Mouse (Mus musculus): Measurements from ENCODE around the gene Icam2. TPM values are rescaled to one million over a fixed set of nuclear protein-coding genes. Genes with fewer than 3 reads are reported as not detected.

Icam2 gene
- total and polyA plus RNA-seq, 3 experiments: 15.3 to 40.1 (median 26.7) TPM

DNA sequence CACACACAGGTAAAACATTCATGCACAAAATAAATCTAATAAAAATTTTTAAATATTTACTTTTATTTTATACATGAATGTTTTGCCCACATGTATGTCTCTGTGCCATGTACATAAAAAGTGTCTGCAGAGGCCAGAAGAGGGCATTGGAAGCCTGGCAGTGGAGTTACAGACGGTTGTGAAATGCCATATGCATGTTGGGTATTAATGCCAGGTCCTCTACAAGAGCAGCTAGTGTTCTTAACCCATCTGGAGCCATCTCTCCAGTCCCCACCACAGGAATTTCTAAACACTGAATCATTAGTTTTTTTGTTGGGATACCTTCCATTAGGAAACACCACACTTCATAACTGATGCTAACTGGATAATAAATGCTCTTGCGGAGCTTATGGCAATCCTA lies 49.7 kb upstream of the Icam2 start:
- in situ Hi-C loops (cut with MboI; ENCODE audit: low pct_ligation_motif_present, low pct_unique_long_range_greater_than_20kb, low sequenced_read_pairs): no loop called here
- Histone ChIP-seq H3K79me2 (replicated peaks; ENCODE audit: control insufficient read depth, extremely low read depth, insufficient read depth, poor library complexity, severe bottlenecking) (peaks cover 44% of the 10 kb centered on the region), H3K4me1 (ENCODE audit: control insufficient read depth in 1 of 2, insufficient read depth in 2 of 2) (peaks cover 6 to 7% of the 10 kb centered on the region in 2 experiments; a peak in 3 of 4 replicates), H3K27me3 (replicated peaks) (no peaks in the 10 kb centered on the region), H3K9me3 (replicated peaks; ENCODE audit: low read length) (no peaks in the 10 kb centered on the region), H3K4me2 (ENCODE audit: insufficient read depth, low read depth, poor library complexity, severe bottlenecking) (no peak overlapping the region), H3K4me3 (replicated peaks in 1 of 3; ENCODE audit: low read depth in 2 of 3, low read length in 2 of 3, poor library complexity in 1 of 3) (no peak overlapping the region), H3K9ac (ENCODE audit: insufficient read depth, low read depth) (no peak overlapping the region), H3K27ac (ENCODE audit: insufficient read depth, low read depth) (no peak overlapping the region), H3K36me3 (replicated peaks in 1 of 2; ENCODE audit: control insufficient read depth in 1 of 2, insufficient read depth in 1 of 2, low read length in 1 of 2) (peaks cover 40 to 42% of the 10 kb centered on the region in 2 experiments)
- TF ChIP-seq MYC (IDR thresholded peaks at IDR 0.05; ENCODE audit: low read depth, low read length) (no peak), ETS1 (conservative IDR thresholded peaks at IDR 0.05; ENCODE audit: low read depth, low read length) (no peak), EP300 (IDR thresholded peaks at IDR 0.05; ENCODE audit: low read length) (no peak), MAFK (IDR thresholded peaks at IDR 0.05; ENCODE audit: insufficient replicate concordance, low read length) (no peak), GABPA (IDR thresholded peaks at IDR 0.05; ENCODE audit: insufficient replicate concordance, low read depth, low read length) (no peak), CTCF (conservative IDR thresholded peaks at IDR 0.05 in 1 of 2, IDR thresholded peaks at IDR 0.05 in 1 of 2; ENCODE audit: low read depth in 2 of 2, low read length in 2 of 2) (peak in 1 of 2 experiments; percentile 29; a peak in 1 of 4 replicates), RAD21 (IDR thresholded peaks at IDR 0.05; ENCODE audit: low read depth, low read length) (peak; percentile 31)
- dilution Hi-C loops (cut with MboI; ENCODE audit: extremely low pct_ligation_motif_present, extremely low pct_unique_long_range_greater_than_20kb, low sequenced_read_pairs): no loop called here
- no peak for DNase-seq (ENCODE audit: extremely low read depth)

- H3K27me3 ChIP-seq (replicated peaks): no peaks in the 10 kb centered on the region
- no peak overlapping the region for H3K4me3 ChIP-seq (replicated peaks in 1 of 3; ENCODE audit: low read depth in 2 of 3, low read length in 2 of 3, poor library complexity in 1 of 3)
- peaks cover 45 to 47% of the 10 kb centered on the region in 2 experiments for H3K36me3 ChIP-seq (replicated peaks in 1 of 2; ENCODE audit: control insufficient read depth in 1 of 2, insufficient read depth in 1 of 2, low read length in 1 of 2)
- dilution Hi-C loops (cut with MboI; ENCODE audit: extremely low pct_ligation_motif_present, extremely low pct_unique_long_range_greater_than_20kb, low sequenced_read_pairs): no loop called here
- H3K4me1 ChIP-seq (ENCODE audit: control insufficient read depth in 1 of 2, insufficient read depth in 2 of 2): peaks cover 6 to 7% of the 10 kb centered on the region in 2 experiments; a peak in 3 of 4 replicates
- TF ChIP-seq HCFC1 (IDR thresholded peaks at IDR 0.05; ENCODE audit: low read depth, low read length) (no peak), MYC (IDR thresholded peaks at IDR 0.05; ENCODE audit: low read depth, low read length) (no peak), RAD21 (IDR thresholded peaks at IDR 0.05; ENCODE audit: low read depth, low read length) (no peak), IRF4 (IDR thresholded peaks at IDR 0.05; ENCODE audit: low read depth, low read length) (no peak), CTCF (conservative IDR thresholded peaks at IDR 0.05 in 1 of 2, IDR thresholded peaks at IDR 0.05 in 1 of 2; ENCODE audit: low read depth in 2 of 2, low read length in 2 of 2) (no peak), GABPA (IDR thresholded peaks at IDR 0.05; ENCODE audit: insufficient replicate concordance, low read depth, low read length) (no peak), MAFK (IDR thresholded peaks at IDR 0.05; ENCODE audit: insufficient replicate concordance, low read length) (no peak), NRF1 (IDR thresholded peaks at IDR 0.05; ENCODE audit: low read depth, low read length) (no peak), UBTF (IDR thresholded peaks at IDR 0.05; ENCODE audit: low read depth, low read length) (no peak), JUN (IDR thresholded peaks at IDR 0.05; ENCODE audit: insufficient read depth, low read depth, low read length) (no peak), NELFE (IDR thresholded peaks at IDR 0.05; ENCODE audit: low read depth, low read length) (no peak), MAZ (IDR thresholded peaks at IDR 0.05; ENCODE audit: low read depth, low read length) (no peak), BHLHE40 (IDR thresholded peaks at IDR 0.05; ENCODE audit: low read depth, low read length) (no peak)
- H3K79me2 ChIP-seq (replicated peaks; ENCODE audit: control insufficient read depth, extremely low read depth, insufficient read depth, poor library complexity, severe bottlenecking): peaks cover 43% of the 10 kb centered on the region
- no peaks in the 10 kb centered on the region for H3K9me3 ChIP-seq (replicated peaks; ENCODE audit: low read length)
- no peak overlapping the region for H3K4me2 ChIP-seq (ENCODE audit: insufficient read depth, low read depth, poor library complexity, severe bottlenecking)
- no peak overlapping the region for H3K27ac ChIP-seq (ENCODE audit: insufficient read depth, low read depth)
- H3K9ac ChIP-seq (ENCODE audit: insufficient read depth, low read depth): no peak overlapping the region
- in situ Hi-C loops (cut with MboI; ENCODE audit: low pct_ligation_motif_present, low pct_unique_long_range_greater_than_20kb, low sequenced_read_pairs): no loop called here
- no peak for DNase-seq (ENCODE audit: extremely low read depth)
Observed at GRCm38 (mm10) chr11:106437039-106437438, 49.2 kb upstream of the Icam2 start.
